Mouse (Mus musculus) 416B (cell line): ENCODE measurements around the gene Lsm10.

Source experiments
- DNase-seq: peaks from one replicate; pipeline ENCODE4 v3.0.0; 2011; ENCODE audit warnings: low read depth

Gene Lsm10

GRCm38 (mm10) chr4:126119051-126119450 lies 22.6 kb downstream of the Lsm10 start:
- no peak for DNase-seq

DNA sequence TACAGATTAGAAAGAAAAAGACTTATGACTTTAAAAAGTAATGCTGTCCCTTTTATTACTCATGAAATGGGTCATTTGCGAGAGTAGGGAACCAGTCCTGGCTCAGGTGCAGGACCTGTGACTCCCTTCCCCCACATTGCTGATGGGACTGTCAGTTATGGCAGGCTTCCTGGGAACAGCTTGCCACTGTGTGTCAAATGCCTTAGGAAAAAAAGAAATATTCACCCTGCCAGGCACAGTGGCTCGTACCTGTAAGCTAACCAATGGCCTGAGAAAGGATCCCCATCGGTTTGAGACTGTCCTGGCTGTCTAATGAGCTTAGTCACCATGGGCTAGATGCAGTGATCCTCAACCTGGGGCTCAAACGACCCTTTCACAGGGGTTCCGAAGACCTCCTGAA lies 23.6 kb downstream of the Lsm10 start:
- no peak for DNase-seq

DNA sequence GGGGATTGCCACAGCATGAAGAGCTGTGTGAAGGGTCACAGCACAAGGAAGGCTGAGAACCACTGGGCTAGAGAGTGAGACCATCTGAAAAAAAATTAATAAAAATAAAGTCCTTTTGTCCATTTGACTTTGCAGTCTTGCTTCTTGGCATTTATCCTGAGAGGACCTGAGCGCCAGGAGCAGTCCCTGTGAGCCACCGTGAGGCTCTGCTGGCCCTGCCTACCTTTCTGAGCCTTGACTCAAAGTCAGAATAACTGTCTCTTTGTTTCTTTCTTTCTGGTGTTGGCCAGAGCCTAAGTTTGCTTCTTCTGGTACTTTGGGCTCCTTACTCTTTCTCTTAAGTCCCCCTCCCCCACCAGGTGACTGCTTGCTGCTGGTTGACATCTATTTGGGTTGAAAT lies 24.1 kb downstream of the Lsm10 start:
- no peak for DNase-seq

GRCm38 (mm10) chr4:126123309-126124040 lies 27.1 kb downstream of the Lsm10 start:
- no peak for DNase-seq

GRCm38 (mm10) chr4:126130502-126130901 lies 34.1 kb downstream of the Lsm10 start:
- no peak for DNase-seq

DNA sequence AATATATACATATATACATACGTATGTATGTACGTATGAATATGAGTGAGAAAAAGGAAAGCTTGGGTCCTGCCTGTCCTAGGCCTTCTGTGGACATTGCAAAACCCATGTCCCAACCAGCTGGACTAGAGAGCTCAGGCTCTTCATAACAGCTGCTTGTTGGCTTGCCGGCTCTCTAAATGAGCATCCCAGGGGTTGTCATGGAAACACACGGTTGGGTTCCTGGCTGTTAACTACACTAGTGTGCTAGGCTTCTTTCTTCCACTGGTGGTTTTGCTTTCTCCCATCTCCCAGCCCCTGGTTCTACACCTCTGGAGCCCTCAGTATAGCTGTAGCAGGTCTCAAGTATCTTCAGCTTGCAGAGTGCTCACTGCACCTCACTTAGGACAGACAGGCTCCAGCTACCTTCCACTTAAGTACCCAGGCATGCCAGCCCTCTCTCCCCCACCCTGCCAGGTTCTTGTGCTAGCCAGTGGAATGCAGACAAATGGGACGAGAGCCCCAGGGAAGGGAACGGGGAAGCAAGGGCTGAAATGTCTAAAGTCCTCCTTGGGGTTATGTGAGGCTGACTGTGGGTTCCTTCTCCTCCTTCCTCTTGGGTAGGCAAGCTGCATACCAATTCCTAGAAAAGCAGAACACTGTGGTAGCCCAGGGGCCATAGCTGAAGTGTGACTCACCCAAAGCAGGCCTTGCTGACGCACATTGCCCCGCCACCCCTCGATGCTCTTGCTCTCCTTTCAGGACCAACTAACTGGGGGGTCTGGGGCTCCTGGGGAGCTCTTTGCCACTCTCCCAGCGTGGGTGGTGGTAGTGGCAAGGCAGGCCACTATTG lies 35.1 kb downstream of the Lsm10 start:
- peak; percentile 75 for DNase-seq

DNA sequence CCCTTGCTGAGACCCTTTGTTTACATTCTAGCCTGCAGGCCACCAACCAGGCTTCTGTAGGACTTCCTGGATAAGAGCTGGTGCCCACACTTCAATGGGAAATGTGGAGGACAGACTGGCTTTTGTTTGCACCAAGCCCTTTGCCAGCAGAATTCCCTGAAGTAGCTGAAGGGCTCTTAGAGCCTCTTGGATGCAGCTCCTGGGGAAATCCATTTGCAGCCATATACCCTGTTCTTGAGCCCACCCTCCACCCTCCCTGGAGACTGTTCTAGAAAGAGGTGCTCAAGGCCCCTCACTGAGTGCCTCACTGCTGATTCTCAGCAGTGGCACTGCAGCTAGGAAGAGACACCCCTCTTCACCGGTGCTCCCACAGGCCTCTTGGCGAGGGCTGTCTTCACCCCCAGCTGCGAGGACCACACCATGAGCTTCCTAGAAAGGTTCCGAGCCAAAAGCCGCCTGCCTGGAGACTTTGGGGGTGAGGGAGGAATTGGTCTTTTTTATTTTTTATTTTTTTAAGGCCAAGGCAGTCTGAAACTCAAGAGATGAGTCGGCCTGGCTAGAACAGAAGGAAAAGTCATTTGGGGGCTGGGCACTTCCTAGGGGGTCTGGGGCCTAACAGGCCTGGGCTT lies 36.3 kb downstream of the Lsm10 start:
- DNase-seq = no peak

DNA sequence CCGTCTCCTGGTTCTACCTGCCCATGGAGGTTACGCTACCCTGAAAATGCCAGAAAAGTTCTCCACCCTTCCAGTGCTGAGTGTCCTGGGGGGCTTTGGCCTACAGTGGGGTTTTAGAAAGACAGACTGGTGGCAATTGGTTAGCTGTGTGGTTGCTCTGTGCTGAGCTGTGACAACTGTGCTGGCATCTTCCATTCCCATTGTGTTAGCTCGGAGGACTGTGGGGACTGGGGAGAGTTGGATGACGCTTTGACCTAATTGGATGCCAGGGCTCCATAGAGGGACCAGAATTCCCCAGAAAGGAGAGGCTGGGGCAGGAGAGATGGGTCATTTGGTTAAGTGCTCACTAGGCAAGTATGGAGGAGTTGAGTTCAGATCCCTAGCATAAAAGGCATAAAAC lies 37.8 kb downstream of the Lsm10 start:
- DNase-seq = no peak

GRCm38 (mm10) chr4:126134639-126135038 lies 38.2 kb downstream of the Lsm10 start:
- DNase-seq = no peak

DNA sequence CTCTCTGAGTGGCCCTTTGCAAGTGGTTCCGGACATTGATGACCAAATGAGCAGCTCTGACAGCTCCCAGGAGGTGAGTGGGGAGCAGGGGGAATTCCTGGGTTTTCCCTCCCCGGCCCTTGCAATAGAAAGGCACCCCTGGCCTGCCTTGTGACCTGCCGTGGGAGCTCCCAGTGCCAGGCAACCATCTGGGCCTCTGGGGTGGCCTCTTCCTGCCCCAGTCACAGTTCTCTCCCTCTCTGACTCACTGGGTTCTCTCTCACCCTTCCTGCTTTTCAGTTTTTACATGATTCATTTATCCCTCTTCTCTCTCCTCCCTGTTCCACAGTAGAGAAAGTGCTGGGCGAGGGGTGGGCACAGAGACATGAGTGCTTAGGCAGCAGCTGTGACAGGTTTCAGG lies 41.4 kb downstream of the Lsm10 start:
- no peak for DNase-seq

DNA sequence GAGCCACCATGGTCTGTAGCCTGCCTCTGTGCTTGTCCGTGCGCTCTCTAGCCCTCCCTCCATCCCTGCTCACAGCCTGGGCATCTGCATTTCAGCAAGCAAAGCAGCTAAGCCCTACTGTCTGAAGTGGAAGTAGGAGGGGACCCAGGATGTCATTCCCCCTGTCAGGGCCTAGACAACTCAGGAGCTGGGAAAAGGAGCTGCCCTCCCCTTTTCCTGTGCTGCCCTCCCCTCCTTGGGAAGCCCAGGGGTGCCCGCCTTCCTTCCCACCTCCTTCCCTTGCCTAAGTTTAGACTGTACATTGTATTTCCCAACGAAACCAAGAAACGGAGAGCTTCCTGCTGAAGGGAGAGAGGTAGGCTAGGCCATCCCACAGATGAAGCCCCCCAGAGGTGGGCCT lies 44.6 kb downstream of the Lsm10 start:
- DNase-seq = no peak

- DNase-seq = no peak
Observed at GRCm38 (mm10) chr4:126145396-126145795, 49.0 kb downstream of the Lsm10 start.

DNA sequence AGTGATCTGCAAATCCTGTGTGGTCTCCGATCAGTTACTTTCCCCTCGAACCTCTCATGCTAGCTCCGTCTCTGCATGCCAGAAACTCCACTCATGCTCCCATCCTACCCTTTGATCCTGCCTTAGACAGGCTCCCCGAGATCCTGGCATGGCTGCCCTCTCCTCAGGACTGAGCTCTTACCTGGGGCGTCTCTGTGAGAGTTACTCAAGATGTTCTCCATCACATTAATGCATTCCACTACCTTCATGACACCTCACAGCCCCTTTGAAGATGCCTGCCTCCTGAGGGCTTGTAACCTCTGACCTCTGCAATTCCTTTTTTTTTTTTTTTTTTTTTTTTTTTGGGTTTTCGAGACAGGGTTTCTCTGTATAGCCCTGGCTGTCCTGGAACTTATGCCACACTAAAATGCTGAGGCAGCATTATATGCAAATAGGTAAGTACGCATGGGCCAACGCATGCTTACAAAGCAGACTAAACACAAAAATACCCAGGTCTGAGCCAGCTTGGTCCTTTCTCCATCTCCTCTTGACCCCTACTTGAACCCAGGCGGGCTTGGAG lies 50.6 kb downstream of the Lsm10 start:
- DNase-seq = no peak

GRCm38 (mm10) chr4:126147533-126148160 lies 51.2 kb downstream of the Lsm10 start, which contains the start of gene Eva1b:
TSS of gene Eva1b (plus strand) at chr4:126147744.
- no peak for DNase-seq
